Mouse (Mus musculus): ENCODE measurements around the gene Eef1g. TPM values are rescaled to one million over a fixed set of nuclear protein-coding genes. Genes with fewer than 3 reads are reported as not detected.

Gene Eef1g
- polyA plus RNA-seq, 1 experiment from 2014 or later = 153 TPM

DNA sequence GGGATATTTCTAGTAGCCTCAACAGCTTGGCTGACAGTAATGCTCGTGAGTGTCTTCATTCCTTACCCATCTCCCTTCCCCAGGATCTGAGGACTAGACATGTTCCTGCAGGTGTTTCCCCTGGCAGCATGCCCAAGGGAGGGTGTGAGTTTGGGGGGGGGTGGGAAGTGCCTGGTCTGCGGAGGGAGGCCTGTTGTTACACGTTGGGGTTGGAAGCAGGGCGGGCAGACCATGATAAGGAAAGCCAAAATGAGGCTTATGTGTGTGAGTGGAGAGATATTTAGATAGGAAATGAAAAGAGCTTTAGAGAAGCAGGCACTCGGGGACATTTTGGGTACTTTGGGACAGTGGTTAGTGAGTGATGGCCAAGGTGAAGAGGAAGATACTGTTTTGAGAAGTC, 22.8 kb upstream of the Eef1g start:
- DNase-seq (ENCODE audit: low spot score) (peak; percentile 14), ATAC-seq (no peak)
- H3K4me2 ChIP-seq (replicated peaks; ENCODE audit: low read depth, low read length) = peak overlapping the region; percentile 75
- no peaks in the 10 kb centered on the region for H3K27me3 ChIP-seq (replicated peaks; ENCODE audit: insufficient read depth, low read length)
- no peak for TF ChIP-seq EP300 (IDR thresholded peaks at IDR 0.05)
- no peak for TF ChIP-seq CTCF (IDR thresholded peaks at IDR 0.05)
- peak overlapping the region; percentile 64 for H3K27ac ChIP-seq (ENCODE audit: low read length)
- no peak overlapping the region for H3K9ac ChIP-seq (replicated peaks; ENCODE audit: low read depth)
- peaks cover 18% of the 10 kb centered on the region; the same call in 1 of the 2 replicates for H3K4me1 ChIP-seq (ENCODE audit: insufficient read depth, low read depth, low read length)
- no peaks in the 10 kb centered on the region for H3K9me3 ChIP-seq (ENCODE audit: low read length)
- WGBS = 15% methylated on average over 5 of the region's 5 CpGs
- peaks cover 20% of the 10 kb centered on the region for H3K36me3 ChIP-seq (ENCODE audit: insufficient read depth, low read length)
- H3K4me3 ChIP-seq (ENCODE audit: low read depth, low read length) = no peak overlapping the region

DNA sequence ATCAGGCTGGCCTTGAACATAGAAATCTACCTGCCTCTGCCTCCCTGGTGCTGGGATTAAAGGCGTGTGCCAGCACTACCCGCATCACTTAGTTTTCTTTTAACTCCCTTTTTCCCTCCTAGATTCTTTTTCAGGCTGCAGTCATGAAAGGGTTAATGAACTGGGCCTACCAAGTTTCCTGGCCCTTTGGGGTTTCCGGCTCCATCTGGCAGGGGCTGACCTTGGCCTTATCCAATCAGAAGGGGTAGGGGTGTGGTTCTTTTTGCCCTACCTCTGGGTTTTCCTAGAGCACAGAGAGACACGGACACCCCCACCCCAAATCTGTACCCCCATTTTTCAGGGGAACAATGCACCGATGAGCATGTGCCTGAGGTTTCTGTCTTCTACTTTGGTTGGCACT, 22.1 kb upstream of the Eef1g start:
- ATAC-seq (peak; percentile 20; the same call in 1 of the 2 replicates), DNase-seq (ENCODE audit: low spot score) (peak; percentile 92)
- Histone ChIP-seq H3K9ac (replicated peaks; ENCODE audit: low read depth) (no peak overlapping the region; the same call in 1 of the 2 replicates), H3K4me2 (replicated peaks; ENCODE audit: low read depth, low read length) (peak overlapping the region; percentile 44), H3K9me3 (ENCODE audit: low read length) (no peaks in the 10 kb centered on the region), H3K27me3 (replicated peaks; ENCODE audit: insufficient read depth, low read length) (no peaks in the 10 kb centered on the region), H3K4me3 (ENCODE audit: low read depth, low read length) (0 out of 2 replicates have a peak overlapping the region, but pooled peaks have one; percentile 8), H3K36me3 (ENCODE audit: insufficient read depth, low read length) (peaks cover 20% of the 10 kb centered on the region), H3K4me1 (ENCODE audit: insufficient read depth, low read depth, low read length) (peaks cover 18% of the 10 kb centered on the region; the same call in 1 of the 2 replicates), H3K27ac (ENCODE audit: low read length) (peak overlapping the region; percentile 64; the same call in 1 of the 2 replicates)
- WGBS = 16% methylated on average over 5 of the region's 5 CpGs
- TF ChIP-seq EP300 (IDR thresholded peaks at IDR 0.05) = no peak
- no peak for TF ChIP-seq CTCF (IDR thresholded peaks at IDR 0.05)

DNA sequence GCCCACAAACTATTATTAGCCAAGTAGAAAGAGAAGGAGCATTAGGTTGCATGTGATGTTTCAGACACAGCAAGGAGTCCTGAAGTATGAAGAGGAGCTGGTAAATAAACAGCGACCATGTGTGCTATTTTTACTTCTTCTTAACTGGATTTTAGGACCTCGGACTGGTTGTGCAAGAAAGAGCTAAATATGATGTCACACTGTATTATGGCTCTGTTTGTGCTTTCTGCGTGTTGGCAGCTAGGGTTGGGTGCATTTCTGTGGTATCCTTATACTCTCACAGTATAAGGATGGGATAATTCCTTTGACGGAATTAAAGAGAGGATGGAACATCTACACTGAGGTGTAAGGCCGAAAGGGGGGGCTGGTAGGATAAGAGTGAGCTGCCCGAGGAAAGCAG, 21.6 kb upstream of the Eef1g start:
- Histone ChIP-seq H3K27me3 (replicated peaks; ENCODE audit: insufficient read depth, low read length) (no peaks in the 10 kb centered on the region), H3K27ac (ENCODE audit: low read length) (peak overlapping the region; percentile 64; the same call in 1 of the 2 replicates), H3K4me3 (ENCODE audit: low read depth, low read length) (0 out of 2 replicates have a peak overlapping the region, but pooled peaks have one; percentile 8), H3K9ac (replicated peaks; ENCODE audit: low read depth) (no peak overlapping the region; the same call in 1 of the 2 replicates), H3K4me1 (ENCODE audit: insufficient read depth, low read depth, low read length) (peaks cover 18% of the 10 kb centered on the region; the same call in 1 of the 2 replicates), H3K9me3 (ENCODE audit: low read length) (no peaks in the 10 kb centered on the region), H3K4me2 (replicated peaks; ENCODE audit: low read depth, low read length) (peak overlapping the region; percentile 44), H3K36me3 (ENCODE audit: insufficient read depth, low read length) (peaks cover 20% of the 10 kb centered on the region)
- ATAC-seq (peak; percentile 12; the same call in 1 of the 2 replicates), DNase-seq (ENCODE audit: low spot score) (peak; percentile 81)
- TF ChIP-seq CTCF (IDR thresholded peaks at IDR 0.05) (peak; percentile 32; the same call in 1 of the 2 replicates), EP300 (IDR thresholded peaks at IDR 0.05) (no peak)
- WGBS = 54% methylated on average over 6 of the region's 6 CpGs

DNA sequence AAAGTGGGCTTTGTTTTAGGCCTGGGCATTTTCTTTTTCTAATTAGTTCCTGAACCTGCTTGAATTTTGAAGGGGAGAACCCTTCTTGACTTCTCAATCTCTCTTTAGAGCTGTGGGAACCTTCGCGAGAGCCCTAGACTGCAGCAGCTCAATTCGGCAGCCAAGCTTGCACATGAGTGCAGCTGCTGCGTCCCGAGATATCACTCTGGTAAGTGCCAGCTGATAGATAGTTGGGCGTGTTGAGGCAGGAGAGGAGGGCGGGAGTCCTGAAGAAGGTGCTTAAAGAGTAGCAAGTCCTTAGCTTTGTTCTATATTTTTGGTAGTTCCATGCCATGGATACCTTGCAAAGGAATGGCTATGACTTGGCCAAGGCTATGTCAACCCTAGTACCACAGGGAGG, 19.9 kb upstream of the Eef1g start:
- Histone ChIP-seq H3K4me1 (ENCODE audit: insufficient read depth, low read depth, low read length) (peaks cover 12% of the 10 kb centered on the region; the same call in 1 of the 2 replicates), H3K4me2 (replicated peaks; ENCODE audit: low read depth, low read length) (no peak overlapping the region), H3K9me3 (ENCODE audit: low read length) (no peaks in the 10 kb centered on the region), H3K9ac (replicated peaks; ENCODE audit: low read depth) (no peak overlapping the region), H3K36me3 (ENCODE audit: insufficient read depth, low read length) (peaks cover 25% of the 10 kb centered on the region), H3K4me3 (ENCODE audit: low read depth, low read length) (no peak overlapping the region), H3K27ac (ENCODE audit: low read length) (no peak overlapping the region), H3K27me3 (replicated peaks; ENCODE audit: insufficient read depth, low read length) (no peaks in the 10 kb centered on the region)
- no peak for DNase-seq (ENCODE audit: low spot score)
- no peak for ATAC-seq
- TF ChIP-seq EP300 (IDR thresholded peaks at IDR 0.05) = no peak
- TF ChIP-seq CTCF (IDR thresholded peaks at IDR 0.05) = no peak
- WGBS = 79% methylated on average over 7 of the region's 7 CpGs

DNA sequence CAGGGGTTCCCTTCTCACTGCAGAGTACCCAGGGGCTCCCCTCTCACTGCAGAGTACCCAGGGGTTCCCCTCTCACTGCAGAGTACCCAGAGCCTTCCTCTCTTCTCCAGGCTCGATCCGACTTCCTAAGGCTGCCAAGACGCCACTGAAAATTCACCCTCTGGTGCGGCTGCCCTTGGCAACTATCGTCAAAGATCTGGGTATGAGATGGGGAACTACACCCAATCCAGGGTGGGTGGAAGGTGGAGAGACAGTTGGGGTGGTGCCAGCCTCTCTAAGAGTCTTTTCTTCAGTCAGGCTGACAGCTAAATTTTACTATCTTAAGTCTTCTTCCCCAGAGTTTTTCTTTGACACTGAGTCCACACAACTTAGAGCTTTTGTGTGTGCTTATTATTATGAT, 16.7 kb upstream of the Eef1g start:
- H3K27me3 ChIP-seq (replicated peaks; ENCODE audit: insufficient read depth, low read length) = no peaks in the 10 kb centered on the region
- 86% methylated on average over 5 of the region's 5 CpGs for WGBS
- H3K9ac ChIP-seq (replicated peaks; ENCODE audit: low read depth) = no peak overlapping the region
- H3K4me1 ChIP-seq (ENCODE audit: insufficient read depth, low read depth, low read length) = peaks cover 10% of the 10 kb centered on the region; the same call in 1 of the 2 replicates
- H3K36me3 ChIP-seq (ENCODE audit: insufficient read depth, low read length) = peaks cover 25% of the 10 kb centered on the region
- ATAC-seq (no peak), DNase-seq (ENCODE audit: low spot score) (no peak)
- H3K4me2 ChIP-seq (replicated peaks; ENCODE audit: low read depth, low read length) = no peak overlapping the region
- no peak for TF ChIP-seq CTCF (IDR thresholded peaks at IDR 0.05)
- TF ChIP-seq EP300 (IDR thresholded peaks at IDR 0.05) = no peak
- no peaks in the 10 kb centered on the region for H3K9me3 ChIP-seq (ENCODE audit: low read length)
- no peak overlapping the region for H3K27ac ChIP-seq (ENCODE audit: low read length)
- no peak overlapping the region for H3K4me3 ChIP-seq (ENCODE audit: low read depth, low read length)

DNA sequence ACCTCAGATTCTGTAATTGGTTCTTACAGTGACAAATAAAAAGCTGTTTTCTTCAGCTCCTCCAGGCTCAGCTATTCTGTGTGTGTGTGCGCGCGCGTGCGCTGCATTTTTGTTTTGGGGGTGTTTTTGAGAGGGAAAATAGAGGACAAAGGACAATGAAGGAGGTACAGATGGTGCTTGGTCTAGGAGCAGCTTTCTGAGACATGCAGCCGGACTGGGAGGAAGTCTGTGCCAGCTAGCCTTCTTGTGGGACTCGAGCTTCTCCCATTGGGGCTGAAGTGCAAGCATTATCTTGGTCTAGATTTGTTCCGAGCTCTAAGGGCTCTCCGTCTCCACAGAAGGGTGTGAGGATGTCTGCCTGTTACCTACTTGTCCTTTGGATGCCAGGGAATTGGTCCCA, 14.6 kb upstream of the Eef1g start:
- ATAC-seq = no peak
- H3K9ac ChIP-seq (replicated peaks; ENCODE audit: low read depth) = no peak overlapping the region
- TF ChIP-seq EP300 (IDR thresholded peaks at IDR 0.05) (no peak), CTCF (IDR thresholded peaks at IDR 0.05) (no peak)
- H3K4me1 ChIP-seq (ENCODE audit: insufficient read depth, low read depth, low read length) = peaks cover 5% of the 10 kb centered on the region; the same call in 1 of the 2 replicates
- H3K27me3 ChIP-seq (replicated peaks; ENCODE audit: insufficient read depth, low read length) = no peaks in the 10 kb centered on the region
- H3K4me2 ChIP-seq (replicated peaks; ENCODE audit: low read depth, low read length) = no peak overlapping the region
- peaks cover 20% of the 10 kb centered on the region for H3K36me3 ChIP-seq (ENCODE audit: insufficient read depth, low read length)
- H3K4me3 ChIP-seq (ENCODE audit: low read depth, low read length) = no peak overlapping the region
- no peak for DNase-seq (ENCODE audit: low spot score)
- 86% methylated on average over 9 of the region's 9 CpGs for WGBS
- no peak overlapping the region for H3K27ac ChIP-seq (ENCODE audit: low read length)
- no peaks in the 10 kb centered on the region for H3K9me3 ChIP-seq (ENCODE audit: low read length)

Data from lung, postnatal 0 days (tissue).